Mouse (Mus musculus) neutrophil, adult 59 days (primary cell): ENCODE data around the gene Mbl1. TPM values are rescaled to one million over a fixed set of nuclear protein-coding genes. Genes with fewer than 3 reads are reported as not detected.

Source experiments
- total RNA-seq, 2 experiments: library from RNA; stranded (reverse); gene quantifications; 1 replicate in 1 of 2; 2 replicates in 1 of 2; pipeline ENCODE4 v1.2.4; 2023

Gene Mbl1
- total RNA-seq, result not detected

GRCm38 (mm10) chr14:41151220-41151898, at the start of gene Mbl1:
Gene Mbl1 (plus strand): TSS chr14:41151458.

GRCm38 (mm10) chr14:41104853-41105444, 46.3 kb upstream of the Mbl1 start, which contains the start of gene Mat1a:
Gene Mat1a (plus strand): TSS chr14:41105035.

GRCm38 (mm10) chr14:41131540-41131939, 19.7 kb upstream of the Mbl1 start, which contains the start of gene Sftpa1:
Gene Sftpa1 (plus strand): TSS chr14:41131782.

GRCm38 (mm10) chr14:41185059-41185821, 34.0 kb downstream of the Mbl1 start, which contains the start of gene Sftpd:
Gene Sftpd (minus strand): TSS chr14:41185149.

Other genes with a start within 250 kb of the Mbl1 start
- gene Tspan14, start 184.7 kb upstream of the Mbl1 start, total RNA-seq, result 10 to 100 TPM; 95.7 to 98.3 TPM
- gene Fam213a, start 137.7 kb upstream of the Mbl1 start, total RNA-seq, result 1 to 10 TPM; 2.8 to 3.4 TPM
- gene Dydc2, start 82.2 kb upstream of the Mbl1 start, total RNA-seq, result not detected
- gene Dydc1, start 78.5 kb upstream of the Mbl1 start, total RNA-seq, result not detected
- gene Mat1a, start 46.4 kb upstream of the Mbl1 start, total RNA-seq, result not detected
- not detected for gene Sftpa1, start 19.7 kb upstream of the Mbl1 start, total RNA-seq
- gene Sftpd, start 33.7 kb downstream of the Mbl1 start, total RNA-seq, result not detected
- not detected for gene Gm2832, start 127.3 kb downstream of the Mbl1 start, total RNA-seq
- not detected for gene Gm5798, start 197.2 kb downstream of the Mbl1 start, total RNA-seq
- gene Gm7945, start 234.9 kb downstream of the Mbl1 start, total RNA-seq, result not detected